Mouse (Mus musculus): ENCODE results near the gene Eif2b1. TPM values are rescaled to one million over a fixed set of nuclear protein-coding genes. Genes with fewer than 3 reads are reported as not detected.
A peak's percentile ranks its signal among the peaks of the same experiment; 100 is the strongest.

The Eif2b1 gene
- polyA plus RNA-seq, 1 experiment from 2014 or later: 67.6 TPM

- peak overlapping the region; percentile 77 for H3K9ac ChIP-seq
- peak overlapping the region; percentile 81 for H3K4me2 ChIP-seq
- WGBS: 69% methylated on average over 4 of the region's 4 CpGs
Observed at GRCm38 (mm10) chr5:124528351-124528750, 50.6 kb downstream of the Eif2b1 start.

GRCm38 (mm10) chr5:124524943-124525342, 54.0 kb downstream of the Eif2b1 start:
- H3K9me3 ChIP-seq: no peaks in the 10 kb centered on the region
- no peaks in the 10 kb centered on the region for H3K27me3 ChIP-seq
- peaks cover 13% of the 10 kb centered on the region for H3K36me3 ChIP-seq
- no peak for ATAC-seq (ENCODE audit: low read depth)
- no peak overlapping the region for H3K4me2 ChIP-seq
- H3K4me3 ChIP-seq: no peak overlapping the region
- no peak overlapping the region for H3K9ac ChIP-seq
- no peak overlapping the region for H3K27ac ChIP-seq (replicated peaks)
- WGBS: 95% methylated on average over 5 of the region's 5 CpGs
- peaks cover 20% of the 10 kb centered on the region for H3K4me1 ChIP-seq (replicated peaks)

More at GRCm38 (mm10) chr5:124528351-124528750, 50.6 kb downstream of the Eif2b1 start:
- peak overlapping the region; percentile 38; the same call in 1 of the 2 replicates for H3K27ac ChIP-seq (replicated peaks)
- H3K27me3 ChIP-seq: no peaks in the 10 kb centered on the region
- ATAC-seq (ENCODE audit: low read depth): no peak
- peak overlapping the region; percentile 77 for H3K4me3 ChIP-seq
- H3K4me1 ChIP-seq (replicated peaks): peaks cover 38% of the 10 kb centered on the region
- no peaks in the 10 kb centered on the region for H3K9me3 ChIP-seq
- peaks cover 3% of the 10 kb centered on the region; the same call in 1 of the 2 replicates for H3K36me3 ChIP-seq

GRCm38 (mm10) chr5:124523032-124523431, 55.9 kb downstream of the Eif2b1 start:
- no peak for ATAC-seq (ENCODE audit: low read depth)
- peaks cover 18% of the 10 kb centered on the region for H3K36me3 ChIP-seq
- 95% methylated on average over 8 of the region's 8 CpGs for WGBS

GRCm38 (mm10) chr5:124521588-124521987, 57.3 kb downstream of the Eif2b1 start:
- ATAC-seq (ENCODE audit: low read depth): no peak
- no peaks in the 10 kb centered on the region for H3K9me3 ChIP-seq
- WGBS: 92% methylated on average over 4 of the region's 4 CpGs
- no peak overlapping the region for H3K9ac ChIP-seq
- H3K27ac ChIP-seq (replicated peaks): no peak overlapping the region
- no peaks in the 10 kb centered on the region for H3K4me1 ChIP-seq (replicated peaks)
- no peaks in the 10 kb centered on the region for H3K27me3 ChIP-seq
- H3K4me2 ChIP-seq: no peak overlapping the region
- peaks cover 20% of the 10 kb centered on the region for H3K36me3 ChIP-seq
- H3K4me3 ChIP-seq: no peak overlapping the region

More at GRCm38 (mm10) chr5:124523032-124523431, 55.9 kb downstream of the Eif2b1 start:
- Histone ChIP-seq H3K9ac (no peak overlapping the region), H3K4me2 (no peak overlapping the region), H3K27ac (replicated peaks) (no peak overlapping the region), H3K27me3 (no peaks in the 10 kb centered on the region), H3K4me1 (replicated peaks) (peaks cover 1% of the 10 kb centered on the region), H3K9me3 (no peaks in the 10 kb centered on the region), H3K4me3 (no peak overlapping the region)

Other genes with a start within 250 kb of the Eif2b1 start
- 90.3 and 94.3 TPM in 2 replicates for gene Cdk2ap1, start 216.0 kb downstream of the Eif2b1 start, polyA plus RNA-seq (2015; fragmentation: Nextera tagmentation; extraction: Ambion mirVana)
- 106 and 107 TPM in 2 replicates for gene Sbno1, start 153.1 kb downstream of the Eif2b1 start, polyA plus RNA-seq (2015; fragmentation: Nextera tagmentation; extraction: Ambion mirVana)
- 34.0 and 37.8 TPM in 2 replicates for gene Kmt5a, start 139.2 kb downstream of the Eif2b1 start, polyA plus RNA-seq (2015; fragmentation: Nextera tagmentation; extraction: Ambion mirVana)
- 19.9 and 20.7 TPM in 2 replicates for gene Rilpl2, start 100.8 kb downstream of the Eif2b1 start, polyA plus RNA-seq (2015; fragmentation: Nextera tagmentation; extraction: Ambion mirVana)
- gene Snrnp35, start 96.0 kb downstream of the Eif2b1 start, polyA plus RNA-seq (2015; fragmentation: Nextera tagmentation; extraction: Ambion mirVana): 26.4 and 27.8 TPM in 2 replicates
- gene Rilpl1, start 47.7 kb downstream of the Eif2b1 start, polyA plus RNA-seq (2015; fragmentation: Nextera tagmentation; extraction: Ambion mirVana): 14.4 and 16.3 TPM in 2 replicates
- 359 and 384 TPM in 2 replicates for gene Tmed2, start 38.4 kb downstream of the Eif2b1 start, polyA plus RNA-seq (2015; fragmentation: Nextera tagmentation; extraction: Ambion mirVana)
- gene Ddx55, start 26.3 kb downstream of the Eif2b1 start, polyA plus RNA-seq (2015; fragmentation: Nextera tagmentation; extraction: Ambion mirVana): 24.3 and 24.6 TPM in 2 replicates
- gene Gtf2h3, start within 50 bp of the Eif2b1 start, polyA plus RNA-seq (2015; fragmentation: Nextera tagmentation; extraction: Ambion mirVana): 40.4 and 48.5 TPM in 2 replicates
- gene Atp6v0a2, start 49.4 kb upstream of the Eif2b1 start, polyA plus RNA-seq (2015; fragmentation: Nextera tagmentation; extraction: Ambion mirVana): 38.5 and 51.4 TPM in 2 replicates
- gene Dnah10, start 146.0 kb upstream of the Eif2b1 start, polyA plus RNA-seq (2015; fragmentation: Nextera tagmentation; extraction: Ambion mirVana): 0.10 and 0.29 TPM in 2 replicates